Mouse (Mus musculus): ENCODE measurements at regions not wholly inside any gene's neighbourhood (a gene's known extent, or its start where the extent isn't known, plus 50 kb on each side); places are given as distances from the start of the nearest gene placed in this dataset.

- no peaks in the 10 kb centered on the region for H3K4me1 ChIP-seq (ENCODE audit: control insufficient read depth, insufficient read depth, low read length)
- H3K27ac ChIP-seq (ENCODE audit: insufficient read depth, low read depth, low read length): no peak overlapping the region
- no peak overlapping the region for H3K4me3 ChIP-seq (ENCODE audit: insufficient read depth, low read length)
- TF ChIP-seq POLR2A (IDR thresholded peaks at IDR 0.05; ENCODE audit: borderline replicate concordance, low read depth, low read length): no peak
- TF ChIP-seq CTCF (IDR thresholded peaks at IDR 0.05; ENCODE audit: low read depth, low read length): no peak
Measured at GRCm38 (mm10) chr6:51219691-51220090, 212.8 kb upstream of the Nfe2l3 start.

GRCm38 (mm10) chr6:51220778-51221177, 211.7 kb upstream of the Nfe2l3 start:
- TF ChIP-seq POLR2A (IDR thresholded peaks at IDR 0.05; ENCODE audit: borderline replicate concordance, low read depth, low read length) (no peak), CTCF (IDR thresholded peaks at IDR 0.05; ENCODE audit: low read depth, low read length) (no peak)
- Histone ChIP-seq H3K4me3 (ENCODE audit: insufficient read depth, low read length) (no peak overlapping the region), H3K27ac (ENCODE audit: insufficient read depth, low read depth, low read length) (no peak overlapping the region), H3K4me1 (ENCODE audit: control insufficient read depth, insufficient read depth, low read length) (no peaks in the 10 kb centered on the region)

- TF ChIP-seq CTCF (IDR thresholded peaks at IDR 0.05; ENCODE audit: low read depth, low read length): no peak
- TF ChIP-seq POLR2A (IDR thresholded peaks at IDR 0.05; ENCODE audit: borderline replicate concordance, low read depth, low read length): no peak
- Histone ChIP-seq H3K4me3 (ENCODE audit: insufficient read depth, low read length) (no peak overlapping the region), H3K4me1 (ENCODE audit: control insufficient read depth, insufficient read depth, low read length) (no peaks in the 10 kb centered on the region), H3K27ac (ENCODE audit: insufficient read depth, low read depth, low read length) (no peak overlapping the region)
Measured at GRCm38 (mm10) chr6:51236077-51236740, 196.3 kb upstream of the Nfe2l3 start.

- Histone ChIP-seq H3K4me3 (ENCODE audit: insufficient read depth, low read length) (no peak overlapping the region), H3K27ac (ENCODE audit: insufficient read depth, low read depth, low read length) (no peak overlapping the region), H3K4me1 (ENCODE audit: control insufficient read depth, insufficient read depth, low read length) (no peaks in the 10 kb centered on the region)
- TF ChIP-seq CTCF (IDR thresholded peaks at IDR 0.05; ENCODE audit: low read depth, low read length): no peak
- no peak for TF ChIP-seq POLR2A (IDR thresholded peaks at IDR 0.05; ENCODE audit: borderline replicate concordance, low read depth, low read length)
Measured at GRCm38 (mm10) chr6:51240039-51240438, 192.4 kb upstream of the Nfe2l3 start.

- H3K27ac ChIP-seq (ENCODE audit: insufficient read depth, low read depth, low read length): no peak overlapping the region
- no peak for TF ChIP-seq CTCF (IDR thresholded peaks at IDR 0.05; ENCODE audit: low read depth, low read length)
- no peak for TF ChIP-seq POLR2A (IDR thresholded peaks at IDR 0.05; ENCODE audit: borderline replicate concordance, low read depth, low read length)
- no peak overlapping the region for H3K4me3 ChIP-seq (ENCODE audit: insufficient read depth, low read length)
- no peaks in the 10 kb centered on the region for H3K4me1 ChIP-seq (ENCODE audit: control insufficient read depth, insufficient read depth, low read length)
Measured at GRCm38 (mm10) chr6:51250233-51250632, 182.2 kb upstream of the Nfe2l3 start.

GRCm38 (mm10) chr6:51251432-51251831, 181.0 kb upstream of the Nfe2l3 start:
- no peak overlapping the region for H3K27ac ChIP-seq (ENCODE audit: insufficient read depth, low read depth, low read length)
- TF ChIP-seq POLR2A (IDR thresholded peaks at IDR 0.05; ENCODE audit: borderline replicate concordance, low read depth, low read length) (no peak), CTCF (IDR thresholded peaks at IDR 0.05; ENCODE audit: low read depth, low read length) (no peak)
- no peak overlapping the region for H3K4me3 ChIP-seq (ENCODE audit: insufficient read depth, low read length)
- H3K4me1 ChIP-seq (ENCODE audit: control insufficient read depth, insufficient read depth, low read length): no peaks in the 10 kb centered on the region

- no peak for TF ChIP-seq CTCF (IDR thresholded peaks at IDR 0.05; ENCODE audit: low read depth, low read length)
- TF ChIP-seq POLR2A (IDR thresholded peaks at IDR 0.05; ENCODE audit: borderline replicate concordance, low read depth, low read length): no peak
- no peak overlapping the region for H3K4me3 ChIP-seq (ENCODE audit: insufficient read depth, low read length)
- H3K27ac ChIP-seq (ENCODE audit: insufficient read depth, low read depth, low read length): no peak overlapping the region
Measured at GRCm38 (mm10) chr6:51252721-51253120, 179.7 kb upstream of the Nfe2l3 start.

GRCm38 (mm10) chr6:51256631-51257030, 175.8 kb upstream of the Nfe2l3 start:
- TF ChIP-seq POLR2A (IDR thresholded peaks at IDR 0.05; ENCODE audit: borderline replicate concordance, low read depth, low read length) (no peak), CTCF (IDR thresholded peaks at IDR 0.05; ENCODE audit: low read depth, low read length) (no peak)
- Histone ChIP-seq H3K27ac (ENCODE audit: insufficient read depth, low read depth, low read length) (no peak overlapping the region), H3K4me3 (ENCODE audit: insufficient read depth, low read length) (no peak overlapping the region), H3K4me1 (ENCODE audit: control insufficient read depth, insufficient read depth, low read length) (no peaks in the 10 kb centered on the region)

More at GRCm38 (mm10) chr6:51252721-51253120, 179.7 kb upstream of the Nfe2l3 start:
- H3K4me1 ChIP-seq (ENCODE audit: control insufficient read depth, insufficient read depth, low read length): no peaks in the 10 kb centered on the region

- no peak for TF ChIP-seq POLR2A (IDR thresholded peaks at IDR 0.05; ENCODE audit: borderline replicate concordance, low read depth, low read length)
- no peak for TF ChIP-seq CTCF (IDR thresholded peaks at IDR 0.05; ENCODE audit: low read depth, low read length)
- Histone ChIP-seq H3K4me3 (ENCODE audit: insufficient read depth, low read length) (no peak overlapping the region), H3K4me1 (ENCODE audit: control insufficient read depth, insufficient read depth, low read length) (no peaks in the 10 kb centered on the region), H3K27ac (ENCODE audit: insufficient read depth, low read depth, low read length) (no peak overlapping the region)
Measured at GRCm38 (mm10) chr6:51257524-51257923, 174.9 kb upstream of the Nfe2l3 start.

- TF ChIP-seq CTCF (IDR thresholded peaks at IDR 0.05; ENCODE audit: low read depth, low read length): no peak
- no peak for TF ChIP-seq POLR2A (IDR thresholded peaks at IDR 0.05; ENCODE audit: borderline replicate concordance, low read depth, low read length)
- H3K4me1 ChIP-seq (ENCODE audit: control insufficient read depth, insufficient read depth, low read length): no peaks in the 10 kb centered on the region
- no peak overlapping the region for H3K4me3 ChIP-seq (ENCODE audit: insufficient read depth, low read length)
- no peak overlapping the region for H3K27ac ChIP-seq (ENCODE audit: insufficient read depth, low read depth, low read length)
Measured at GRCm38 (mm10) chr6:51258304-51258703, 174.2 kb upstream of the Nfe2l3 start.

All from bone marrow macrophage, adult 2 months (primary cell).